Mouse (Mus musculus) hematopoietic multipotent progenitor cell, adult 10-12 weeks (in vitro differentiated cells): ENCODE data around the gene Cep170b. TPM values are rescaled to one million over a fixed set of nuclear protein-coding genes. Genes with fewer than 3 reads are reported as not detected.

Source experiments
- polyA plus RNA-seq: library from polyadenylated mRNA; stranded (reverse); fragments of >175 nt; gene quantifications from 2 replicates; pipeline ENCODE4 v1.2.3, GENCODE M21; 2012; ENCODE audit warnings: low replicate concordance

Gene Cep170b
- polyA plus RNA-seq = 9.9 and 19.5 TPM in 2 replicates

GRCm38 (mm10) chr12:112720216-112720615 lies at the start of gene Cep170b:
Gene Cep170b, plus strand, starts transcription at chr12:112720455.

DNA sequence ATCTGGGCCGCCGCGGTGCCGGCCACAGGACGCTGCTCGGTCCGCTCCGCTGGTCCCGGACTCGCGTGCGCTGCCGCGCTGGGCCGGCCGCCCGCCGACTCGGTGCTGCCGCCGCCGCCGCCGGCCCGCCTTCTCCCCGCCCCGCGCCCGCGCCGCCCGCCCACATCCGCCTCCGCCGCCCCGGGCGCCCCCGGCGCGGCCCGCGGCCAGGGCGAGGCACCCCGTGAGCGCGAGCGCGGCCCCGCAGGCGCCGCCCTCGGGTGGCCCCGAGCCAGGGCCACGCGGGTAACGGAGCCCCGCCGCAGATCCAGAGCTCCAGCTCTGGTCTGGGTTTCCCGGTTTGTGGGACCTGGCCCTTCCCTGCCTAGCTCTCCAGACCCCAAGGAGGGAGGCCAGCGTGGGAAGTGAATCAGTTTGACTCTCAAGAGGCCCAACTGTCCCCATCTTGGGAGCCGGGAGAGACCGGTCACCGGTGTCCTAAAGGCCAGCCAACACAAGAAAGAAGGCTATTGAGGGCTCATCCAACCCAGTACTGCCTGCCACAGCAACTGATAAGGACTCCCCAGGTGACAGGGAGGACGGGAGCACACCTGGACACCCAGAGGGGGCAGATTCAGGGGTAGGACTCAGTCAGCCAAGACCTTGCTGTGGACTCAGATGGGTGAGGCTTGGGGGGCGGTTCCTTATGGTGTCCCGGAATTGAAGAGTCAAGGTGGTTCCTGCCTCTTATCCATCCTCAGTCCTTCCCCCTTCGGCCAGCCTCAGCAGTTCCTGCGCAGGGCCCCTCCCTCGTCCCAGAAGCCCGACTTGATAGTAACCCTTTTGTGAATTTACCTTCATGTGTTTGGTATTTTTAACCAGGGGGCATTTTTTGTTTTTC lies 45.9 kb upstream of the Cep170b start, which contains the start of gene Akt1:
Akt1 (minus strand) TSS at position 753 of the 880 bp plus-strand sequence.

GRCm38 (mm10) chr12:112678555-112679026 lies 41.7 kb upstream of the Cep170b start, which contains the start of gene Zbtb42:
Gene Zbtb42, plus strand, starts transcription at chr12:112678828.

GRCm38 (mm10) chr12:112760154-112760926 lies 40.1 kb downstream of the Cep170b start, which contains the start of gene Pld4:
Gene Pld4, plus strand, starts transcription at chr12:112760655.

Other genes starting within 250 kb of the Cep170b start
- gene A530016L24Rik, start 231.0 kb upstream of the Cep170b start, polyA plus RNA-seq = not detected in 2 replicates
- not detected in 2 replicates for gene Tmem179, start 203.7 kb upstream of the Cep170b start, polyA plus RNA-seq
- 61.9 and 159 TPM in 2 replicates for gene Inf2, start 131.7 kb upstream of the Cep170b start, polyA plus RNA-seq
- 34.8 and 57.0 TPM in 2 replicates for gene Adssl1, start 100.4 kb upstream of the Cep170b start, polyA plus RNA-seq
- gene Siva1, start 75.8 kb upstream of the Cep170b start, polyA plus RNA-seq = 14.1 and 24.9 TPM in 2 replicates
- gene Akt1, start 45.6 kb upstream of the Cep170b start, polyA plus RNA-seq = 241 and 387 TPM in 2 replicates
- gene Zbtb42, start 41.6 kb upstream of the Cep170b start, polyA plus RNA-seq = 21.1 and 47.2 TPM in 2 replicates
- gene Pld4, start 40.2 kb downstream of the Cep170b start, polyA plus RNA-seq = 197 and 291 TPM in 2 replicates
- gene Ahnak2, start 82.2 kb downstream of the Cep170b start, polyA plus RNA-seq = 0.31 and 3.6 TPM in 2 replicates
- gene Clba1, start 88.5 kb downstream of the Cep170b start, polyA plus RNA-seq = 0.73 and 1.4 TPM in 2 replicates
- gene Cdca4, start 109.0 kb downstream of the Cep170b start, polyA plus RNA-seq = 13.8 and 23.1 TPM in 2 replicates
- 16.5 and 17.0 TPM in 2 replicates for gene Gpr132, start 147.8 kb downstream of the Cep170b start, polyA plus RNA-seq
- gene Jag2, start 209.3 kb downstream of the Cep170b start, polyA plus RNA-seq = 2.4 and 3.7 TPM in 2 replicates
- gene Nudt14, start 221.7 kb downstream of the Cep170b start, polyA plus RNA-seq = 21.4 and 24.4 TPM in 2 replicates